Mouse (Mus musculus) spleen, adult 2 months (tissue): ENCODE results near the gene Ednra.

Source experiments
- CTCF ChIP-seq: fragments of 200-500 bp; IDR thresholded peaks from 2 replicates; pipeline ENCODE4 v1.5.1; 2011; ENCODE audit warnings: mild to moderate bottlenecking, inconsistent platforms; ENCODE audit not compliant: insufficient read depth, insufficient read length, insufficient replicate concordance; ENCODE audit errors: extremely low read depth
- POLR2A ChIP-seq: fragments of 200-500 bp; IDR thresholded peaks from 2 replicates; pipeline ENCODE4 v1.6.1; 2011; ENCODE audit warnings: low read depth, low read length, inconsistent platforms

GRCm38 (mm10) chr8:77723534-77724045 is 674 bp downstream of the Ednra start:
- TF ChIP-seq POLR2A, result no peak
- TF ChIP-seq CTCF, result no peak
